Mouse (Mus musculus) ES-Bruce4 (cell line): Measurements from ENCODE around the gene Ccdc162.

Source experiments
- CTCF ChIP-seq: IDR thresholded peaks from one replicate; pipeline ENCODE4 v1.8.1; 2011; ENCODE audit warnings: low read depth, low read length
- EP300 ChIP-seq: IDR thresholded peaks from 2 replicates; pipeline ENCODE4 v1.6.1; 2011; ENCODE audit warnings: low read depth, low read length; ENCODE audit not compliant: insufficient read depth
- POLR2A ChIP-seq: IDR thresholded peaks from one replicate; pipeline ENCODE4 v1.8.1; 2011; ENCODE audit warnings: low read length; ENCODE audit not compliant: insufficient read depth

DNA sequence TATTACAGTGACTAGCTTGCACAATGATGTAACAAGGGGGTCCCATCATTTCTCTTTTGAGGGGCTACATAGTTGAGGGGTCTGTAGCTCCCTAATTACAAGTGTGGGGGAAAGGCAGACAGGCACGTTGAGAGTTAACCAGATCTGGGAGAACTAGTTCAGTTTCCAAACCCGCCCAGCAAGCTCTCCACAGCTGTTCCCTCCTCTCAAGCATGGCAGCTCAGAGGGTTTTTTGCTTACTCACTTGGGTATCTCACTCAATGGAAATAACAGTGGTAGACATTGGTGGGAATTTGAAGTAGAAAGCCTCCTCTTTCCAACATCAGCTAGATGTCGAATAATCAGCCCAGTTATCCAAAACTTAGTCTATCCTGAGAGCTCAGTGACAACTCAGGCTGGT is 161.4 kb downstream of the Ccdc162 start:
- TF ChIP-seq CTCF (no peak), POLR2A (no peak), EP300 (no peak)
